Mouse (Mus musculus) cortical plate, adult 2 months (tissue): ENCODE measurements around the gene Ptprn.

Source experiments
- CTCF ChIP-seq: fragments of 200-500 bp; IDR thresholded peaks from 2 replicates; pipeline ENCODE4 v1.5.1; 2011; ENCODE audit warnings: mild to moderate bottlenecking, control low read depth, low read length; ENCODE audit not compliant: insufficient read depth; ENCODE audit errors: extremely low read depth
- POLR2A ChIP-seq: fragments of 200-500 bp; IDR thresholded peaks from 2 replicates; pipeline ENCODE4 v1.6.1; 2011; ENCODE audit warnings: mild to moderate bottlenecking, low read length, control low read depth; ENCODE audit not compliant: insufficient read depth; ENCODE audit errors: extremely low read depth

DNA sequence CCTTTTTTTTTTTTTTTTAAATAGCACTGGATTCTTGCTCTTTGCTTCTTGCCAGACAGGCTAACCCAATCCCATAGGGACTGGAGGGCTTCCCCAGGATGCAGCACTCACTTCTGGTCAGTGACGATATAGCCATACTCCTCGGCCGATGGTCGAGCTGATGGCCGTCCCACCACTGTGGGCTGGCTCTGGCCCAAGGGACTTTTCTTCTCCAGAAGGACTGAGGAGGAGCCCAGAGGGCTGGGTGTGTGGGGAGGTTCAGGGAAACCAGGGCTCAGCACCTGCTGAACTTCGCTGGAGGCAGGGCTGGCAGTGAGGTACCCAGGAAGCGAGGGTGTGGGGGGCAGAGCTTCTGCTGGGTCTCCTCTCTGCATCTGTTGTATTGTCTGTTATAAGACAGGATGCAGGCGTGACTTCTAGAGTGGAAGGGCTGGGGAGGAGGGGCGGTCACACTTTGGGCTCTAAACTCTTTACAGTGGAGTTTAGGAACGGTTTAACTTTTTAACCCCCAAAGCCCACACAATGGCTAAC lies 8.7 kb downstream of the Ptprn start:
- TF ChIP-seq POLR2A (no peak), CTCF (no peak)
